Mouse (Mus musculus) ES-E14 (cell line): ENCODE data around the gene Kcnd2.

ENCODE experiments used
- CHD2 ChIP-seq: IDR thresholded peaks from 2 replicates; pipeline ENCODE4 v1.6.1; 2014; ENCODE audit warnings: mild to moderate bottlenecking, low read depth, low read length, inconsistent platforms
- HCFC1 ChIP-seq: IDR thresholded peaks from 2 replicates; pipeline ENCODE4 v1.6.1; 2012; ENCODE audit warnings: low read length, inconsistent platforms, borderline replicate concordance; ENCODE audit not compliant: insufficient read depth
- ZC3H11A ChIP-seq: IDR thresholded peaks from 2 replicates; pipeline ENCODE4 v1.6.1; 2012; ENCODE audit warnings: low read depth, mild to moderate bottlenecking, inconsistent platforms, low read length, borderline replicate concordance

GRCm38 (mm10) chr6:21391776-21392175 lies 176.5 kb downstream of the Kcnd2 start:
- TF ChIP-seq HCFC1 (no peak), ZC3H11A (no peak), CHD2 (no peak)
